Mouse (Mus musculus): Measurements from ENCODE around the gene Mapk1ip1. TPM values are rescaled to one million over a fixed set of nuclear protein-coding genes. Genes with fewer than 3 reads are reported as not detected.

The Mapk1ip1 gene
- 12.4 and 13.6 TPM in 2 replicates for polyA plus RNA-seq (2014; fragmentation: Nextera tagmentation; extraction: Ambion mirVana)

GRCm38 (mm10) chr7:138845544-138846391, at the start of gene Mapk1ip1, which contains the start of gene Ppp2r2d:
Gene Mapk1ip1 (minus strand): TSS chr7:138846273.
Gene Ppp2r2d (plus strand): TSS chr7:138846079.
- Histone ChIP-seq H3K4me3 (ENCODE audit: low read depth, low read length) (peak within 1 kb of the TSS; percentile 99), H3K36me3 (replicated peaks; ENCODE audit: control insufficient read depth, insufficient read depth, low read depth, low read length) (no peaks in the 10 kb centered on the region; the same call in 1 of the 2 replicates), H3K9me3 (replicated peaks; ENCODE audit: control insufficient read depth, low read length) (no peaks in the 10 kb centered on the region), H3K27ac (replicated peaks; ENCODE audit: low read depth, low read length) (peak within 1 kb of the TSS; percentile 91), H3K9ac (replicated peaks; ENCODE audit: low read length) (peak within 1 kb of the TSS; percentile 98), H3K4me2 (ENCODE audit: low read depth, low read length) (peak within 1 kb of the TSS; percentile 83), H3K27me3 (ENCODE audit: control insufficient read depth, insufficient read depth, low read length) (no peaks in the 10 kb centered on the region), H3K4me1 (ENCODE audit: control insufficient read depth, insufficient read depth, low read length) (no peaks in the 10 kb centered on the region)
- DNase-seq (ENCODE audit: low spot score), result peak; percentile 96
- ATAC-seq (replicated peaks; ENCODE audit: insufficient number of reproducible peaks, low FRiP score, low TSS enrichment, low read depth), result peak; percentile 93
- WGBS, result under 1% methylated on average over 45 of the region's 51 CpGs

GRCm38 (mm10) chr7:138885365-138886289, 39.6 kb upstream of the Mapk1ip1 start:
- Histone ChIP-seq H3K4me2 (ENCODE audit: low read depth, low read length) (no peak overlapping the region), H3K4me1 (ENCODE audit: control insufficient read depth, insufficient read depth, low read length) (no peaks in the 10 kb centered on the region), H3K4me3 (ENCODE audit: low read depth, low read length) (no peak overlapping the region), H3K9ac (replicated peaks; ENCODE audit: low read length) (no peak overlapping the region), H3K27ac (replicated peaks; ENCODE audit: low read depth, low read length) (no peak overlapping the region), H3K9me3 (replicated peaks; ENCODE audit: control insufficient read depth, low read length) (no peaks in the 10 kb centered on the region), H3K27me3 (ENCODE audit: control insufficient read depth, insufficient read depth, low read length) (no peaks in the 10 kb centered on the region; the same call in 1 of the 2 replicates), H3K36me3 (replicated peaks; ENCODE audit: control insufficient read depth, insufficient read depth, low read depth, low read length) (no peaks in the 10 kb centered on the region; the same call in 1 of the 2 replicates)
- 90% methylated on average over 13 of the region's 13 CpGs for WGBS
- no peak for ATAC-seq (replicated peaks; ENCODE audit: insufficient number of reproducible peaks, low FRiP score, low TSS enrichment, low read depth)
- DNase-seq (ENCODE audit: low spot score), result no peak

DNA sequence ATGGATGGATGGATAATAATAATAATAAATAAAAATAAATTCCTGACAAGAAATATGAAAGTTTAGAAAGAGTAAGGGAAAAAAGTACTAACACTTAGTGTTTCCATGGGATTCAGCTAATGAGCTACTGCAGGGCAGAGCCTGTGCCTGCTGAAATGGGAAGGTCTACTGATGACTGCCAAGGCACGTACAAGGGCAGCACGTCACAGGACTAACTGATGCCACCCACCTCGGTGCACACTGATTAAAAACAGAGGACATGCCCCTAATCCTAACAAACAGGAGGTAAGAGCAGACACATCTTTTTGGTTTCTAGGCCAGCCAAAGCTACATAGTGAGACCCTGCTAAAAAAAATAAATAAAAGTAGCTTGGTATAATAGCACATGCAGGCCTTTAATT, 37.7 kb upstream of the Mapk1ip1 start:
- no peak for ATAC-seq (replicated peaks; ENCODE audit: insufficient number of reproducible peaks, low FRiP score, low TSS enrichment, low read depth)
- H3K27me3 ChIP-seq (ENCODE audit: control insufficient read depth, insufficient read depth, low read length), result no peaks in the 10 kb centered on the region; the same call in 1 of the 2 replicates

GRCm38 (mm10) chr7:138875031-138875430, 29.0 kb upstream of the Mapk1ip1 start:
- DNase-seq (ENCODE audit: low spot score), result no peak
- no peak overlapping the region for H3K9ac ChIP-seq (replicated peaks; ENCODE audit: low read length)
- no peak overlapping the region for H3K4me2 ChIP-seq (ENCODE audit: low read depth, low read length)
- peaks cover 7% of the 10 kb centered on the region for H3K36me3 ChIP-seq (replicated peaks; ENCODE audit: control insufficient read depth, insufficient read depth, low read depth, low read length)
- H3K27ac ChIP-seq (replicated peaks; ENCODE audit: low read depth, low read length), result no peak overlapping the region
- no peaks in the 10 kb centered on the region for H3K4me1 ChIP-seq (ENCODE audit: control insufficient read depth, insufficient read depth, low read length)
- no peaks in the 10 kb centered on the region for H3K27me3 ChIP-seq (ENCODE audit: control insufficient read depth, insufficient read depth, low read length)
- 87% methylated on average over 3 of the region's 3 CpGs for WGBS
- no peak overlapping the region for H3K4me3 ChIP-seq (ENCODE audit: low read depth, low read length)
- H3K9me3 ChIP-seq (replicated peaks; ENCODE audit: control insufficient read depth, low read length), result no peaks in the 10 kb centered on the region
- no peak for ATAC-seq (replicated peaks; ENCODE audit: insufficient number of reproducible peaks, low FRiP score, low TSS enrichment, low read depth)

More for the DNA sequence above, 37.7 kb upstream of the Mapk1ip1 start:
- H3K27ac ChIP-seq (replicated peaks; ENCODE audit: low read depth, low read length), result no peak overlapping the region
- H3K9me3 ChIP-seq (replicated peaks; ENCODE audit: control insufficient read depth, low read length), result no peaks in the 10 kb centered on the region
- H3K4me2 ChIP-seq (ENCODE audit: low read depth, low read length), result no peak overlapping the region
- H3K36me3 ChIP-seq (replicated peaks; ENCODE audit: control insufficient read depth, insufficient read depth, low read depth, low read length), result no peaks in the 10 kb centered on the region; the same call in 1 of the 2 replicates
- no peak for DNase-seq (ENCODE audit: low spot score)
- no peak overlapping the region for H3K9ac ChIP-seq (replicated peaks; ENCODE audit: low read length)
- H3K4me3 ChIP-seq (ENCODE audit: low read depth, low read length), result no peak overlapping the region
- 85% methylated on average over 3 of the region's 3 CpGs for WGBS
- no peaks in the 10 kb centered on the region for H3K4me1 ChIP-seq (ENCODE audit: control insufficient read depth, insufficient read depth, low read length)

- WGBS, result 88% methylated on average over 3 of the region's 3 CpGs
- ATAC-seq (replicated peaks; ENCODE audit: insufficient number of reproducible peaks, low FRiP score, low TSS enrichment, low read depth), result no peak
- Histone ChIP-seq H3K4me3 (ENCODE audit: low read depth, low read length) (no peak overlapping the region), H3K36me3 (replicated peaks; ENCODE audit: control insufficient read depth, insufficient read depth, low read depth, low read length) (peaks cover 9% of the 10 kb centered on the region), H3K4me1 (ENCODE audit: control insufficient read depth, insufficient read depth, low read length) (no peaks in the 10 kb centered on the region), H3K9me3 (replicated peaks; ENCODE audit: control insufficient read depth, low read length) (no peaks in the 10 kb centered on the region), H3K27me3 (ENCODE audit: control insufficient read depth, insufficient read depth, low read length) (no peaks in the 10 kb centered on the region), H3K9ac (replicated peaks; ENCODE audit: low read length) (no peak overlapping the region), H3K27ac (replicated peaks; ENCODE audit: low read depth, low read length) (no peak overlapping the region), H3K4me2 (ENCODE audit: low read depth, low read length) (no peak overlapping the region)
- no peak for DNase-seq (ENCODE audit: low spot score)
Measured at GRCm38 (mm10) chr7:138872956-138873355, 26.9 kb upstream of the Mapk1ip1 start.

GRCm38 (mm10) chr7:138868316-138868715, 22.2 kb upstream of the Mapk1ip1 start:
- no peaks in the 10 kb centered on the region; the same call in 1 of the 2 replicates for H3K4me1 ChIP-seq (ENCODE audit: control insufficient read depth, insufficient read depth, low read length)
- peaks cover 2% of the 10 kb centered on the region; the same call in 1 of the 2 replicates for H3K36me3 ChIP-seq (replicated peaks; ENCODE audit: control insufficient read depth, insufficient read depth, low read depth, low read length)

GRCm38 (mm10) chr7:138867286-138867685, 21.2 kb upstream of the Mapk1ip1 start:
- Histone ChIP-seq H3K27ac (replicated peaks; ENCODE audit: low read depth, low read length) (no peak overlapping the region), H3K9me3 (replicated peaks; ENCODE audit: control insufficient read depth, low read length) (no peaks in the 10 kb centered on the region), H3K36me3 (replicated peaks; ENCODE audit: control insufficient read depth, insufficient read depth, low read depth, low read length) (peaks cover 2% of the 10 kb centered on the region; the same call in 1 of the 2 replicates), H3K9ac (replicated peaks; ENCODE audit: low read length) (no peak overlapping the region), H3K4me2 (ENCODE audit: low read depth, low read length) (no peak overlapping the region), H3K4me1 (ENCODE audit: control insufficient read depth, insufficient read depth, low read length) (no peaks in the 10 kb centered on the region; the same call in 1 of the 2 replicates), H3K4me3 (ENCODE audit: low read depth, low read length) (no peak overlapping the region), H3K27me3 (ENCODE audit: control insufficient read depth, insufficient read depth, low read length) (no peaks in the 10 kb centered on the region)
- peak; percentile 47 for DNase-seq (ENCODE audit: low spot score)
- ATAC-seq (replicated peaks; ENCODE audit: insufficient number of reproducible peaks, low FRiP score, low TSS enrichment, low read depth), result no peak
- 41% methylated on average over 6 of the region's 6 CpGs for whole genome bisulfite sequencing

More at GRCm38 (mm10) chr7:138868316-138868715, 22.2 kb upstream of the Mapk1ip1 start:
- Histone ChIP-seq H3K9me3 (replicated peaks; ENCODE audit: control insufficient read depth, low read length) (no peaks in the 10 kb centered on the region), H3K4me2 (ENCODE audit: low read depth, low read length) (no peak overlapping the region), H3K4me3 (ENCODE audit: low read depth, low read length) (no peak overlapping the region), H3K27me3 (ENCODE audit: control insufficient read depth, insufficient read depth, low read length) (no peaks in the 10 kb centered on the region), H3K9ac (replicated peaks; ENCODE audit: low read length) (no peak overlapping the region), H3K27ac (replicated peaks; ENCODE audit: low read depth, low read length) (no peak overlapping the region)
- no peak for DNase-seq (ENCODE audit: low spot score)
- no peak for ATAC-seq (replicated peaks; ENCODE audit: insufficient number of reproducible peaks, low FRiP score, low TSS enrichment, low read depth)
- WGBS, result 93% methylated on average over 4 of the region's 4 CpGs
